In the genomic region with DNA sequence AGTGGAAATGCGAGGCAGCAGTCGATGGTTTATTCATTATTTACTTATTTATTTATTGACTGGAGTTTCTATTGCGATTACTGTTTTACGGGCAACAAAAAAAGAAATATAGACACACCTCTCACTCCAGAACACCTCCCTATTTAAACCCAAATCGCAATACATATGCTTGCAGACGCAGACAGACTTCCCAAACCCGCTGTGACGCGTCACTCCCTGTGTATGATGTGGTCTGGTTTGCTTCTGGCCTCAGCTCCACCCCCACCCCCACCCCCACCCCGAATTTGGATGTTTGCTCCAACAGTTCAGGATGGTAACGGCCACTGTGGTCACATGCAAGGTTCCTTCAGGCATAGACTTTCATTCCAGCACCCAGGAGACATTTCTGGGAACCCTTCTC, we compare ENCODE assay signal across 23 mouse cellular contexts. TPM values are rescaled to one million over a fixed set of nuclear protein-coding genes. Genes with fewer than 3 reads are reported as not detected.
DNase-seq lines count a peak whose midpoint lies in the region; ATAC-seq and TF ChIP-seq lines count a peak whose summit lies in the region.
"Had no signal": no experiment of that assay in that cellular context is flagged by ENCODE, and none has a peak within 500 bp of the region (broad histone marks: within the 10 kb centered on the region; RNA-seq: fewer than 3 reads in every experiment).

No protein-coding gene starts in this region.

- no peak for ATAC-seq in forebrain, embryonic 14.5 days
- ATAC-seq in midbrain, embryonic 13.5 days, result no peak
- ATAC-seq in CD4-positive, CD25-positive, alpha-beta regulatory T cell, adult 4 months, result peak; percentile 61
- no peak for ATAC-seq in midbrain, postnatal 0 days (ENCODE audit: low FRiP score)

- no peak overlapping the region for H3K4me2 ChIP-seq in forebrain, embryonic 14.5 days (ENCODE audit: low read length)
- no peak overlapping the region for H3K4me2 ChIP-seq in midbrain, embryonic 13.5 days (replicated peaks)
- H3K4me2 ChIP-seq in midbrain, postnatal 0 days (ENCODE audit: low read depth, low read length, poor library complexity, severe bottlenecking), result no peak overlapping the region
- H3K4me2 ChIP-seq: embryonic facial prominence, embryonic 13.5 days had no signal

- H3K9me3 ChIP-seq in forebrain, embryonic 10.5 days, result no peaks in the 10 kb centered on the region
- no peaks in the 10 kb centered on the region for H3K9me3 ChIP-seq in forebrain, embryonic 14.5 days (replicated peaks; ENCODE audit: control insufficient read depth, low read length)
- H3K9me3 ChIP-seq in midbrain, embryonic 13.5 days, result no peaks in the 10 kb centered on the region
- H3K9me3 ChIP-seq in midbrain, embryonic 10.5 days (replicated peaks), result no peaks in the 10 kb centered on the region
- no peaks in the 10 kb centered on the region for H3K9me3 ChIP-seq in midbrain, postnatal 0 days (ENCODE audit: low read length)
- H3K9me3 ChIP-seq: embryonic facial prominence, embryonic 13.5 days had no signal

- H3K27ac ChIP-seq in forebrain, embryonic 10.5 days, result peak overlapping the region; percentile 26; the same call in 1 of the 2 replicates
- no peak overlapping the region for H3K27ac ChIP-seq in forebrain, embryonic 14.5 days (ENCODE audit: low read depth, low read length)
- H3K27ac ChIP-seq in midbrain, embryonic 13.5 days, result peak overlapping the region; percentile 74
- H3K27ac ChIP-seq in midbrain, embryonic 10.5 days (replicated peaks), result no peak overlapping the region
- H3K27ac ChIP-seq in midbrain, postnatal 0 days (ENCODE audit: low read depth, low read length), result no peak overlapping the region; the same call in 1 of the 2 replicates
- H3K27ac ChIP-seq: embryonic facial prominence, embryonic 13.5 days had no signal

- DNase-seq in forebrain, embryonic 10.5 days (ENCODE audit: extremely low spot score, low spot score), result no peak
- no peak for DNase-seq in forebrain, embryonic 14.5 days (ENCODE audit: low spot score)
- no peak for DNase-seq in midbrain, embryonic 10.5 days (ENCODE audit: low spot score)
- no peak for DNase-seq in midbrain, postnatal 0 days (ENCODE audit: low spot score)
- no peak for DNase-seq in kidney, adult 8-10 months
- no peak for DNase-seq in spleen, postnatal 14 days (ENCODE audit: low spot score in 2 of 2)
- DNase-seq: adrenal gland, postnatal 25 days; cerebellum, adult 11-12 months; cerebellum, postnatal 14 days; gastrocnemius, postnatal 10 days; heart, adult 18-20 months; heart, postnatal 36 days; kidney, adult 9 months; kidney, postnatal 25 days; liver; lung, adult 18-20 months; retina, postnatal 1 day; right cerebral cortex, postnatal 4 days had no signal

- H3K27me3 ChIP-seq in forebrain, embryonic 10.5 days (ENCODE audit: poor library complexity, severe bottlenecking), result peaks cover 55% of the 10 kb centered on the region
- H3K27me3 ChIP-seq in forebrain, embryonic 14.5 days (replicated peaks; ENCODE audit: control insufficient read depth, insufficient read depth, low read length), result no peaks in the 10 kb centered on the region
- no peaks in the 10 kb centered on the region for H3K27me3 ChIP-seq in midbrain, embryonic 13.5 days
- H3K27me3 ChIP-seq in midbrain, embryonic 10.5 days (ENCODE audit: low read depth, poor library complexity, severe bottlenecking), result 0 out of 2 replicates have a peak, but pooled peaks cover 19% of the 10 kb centered on the region
- no peaks in the 10 kb centered on the region for H3K27me3 ChIP-seq in midbrain, postnatal 0 days (ENCODE audit: insufficient read depth, low read length)
- H3K27me3 ChIP-seq: embryonic facial prominence, embryonic 13.5 days had no signal

- H3K4me1 ChIP-seq in forebrain, embryonic 10.5 days, result peaks cover 45% of the 10 kb centered on the region
- peaks cover 11% of the 10 kb centered on the region; the same call in 1 of the 2 replicates for H3K4me1 ChIP-seq in forebrain, embryonic 14.5 days (ENCODE audit: control insufficient read depth, insufficient read depth, low read length)
- H3K4me1 ChIP-seq in midbrain, embryonic 13.5 days (replicated peaks), result peaks cover 27% of the 10 kb centered on the region
- peaks cover 24% of the 10 kb centered on the region for H3K4me1 ChIP-seq in midbrain, embryonic 10.5 days
- 0 out of 2 replicates have a peak, but pooled peaks cover 4% of the 10 kb centered on the region for H3K4me1 ChIP-seq in midbrain, postnatal 0 days (ENCODE audit: insufficient read depth, low read length)
- H3K4me1 ChIP-seq: megakaryocyte, embryonic 14.5 days had no signal

- H3K9ac ChIP-seq in forebrain, embryonic 14.5 days (ENCODE audit: low read length), result no peak overlapping the region
- no peak overlapping the region for H3K9ac ChIP-seq in midbrain, embryonic 13.5 days (replicated peaks)
- H3K9ac ChIP-seq in midbrain, postnatal 0 days (replicated peaks; ENCODE audit: low read length, poor library complexity, severe bottlenecking), result 0 out of 2 replicates have a peak overlapping the region, but pooled peaks have one; percentile 36
- H3K9ac ChIP-seq: embryonic facial prominence, embryonic 13.5 days had no signal

- no peak for TF ChIP-seq CTCF in midbrain, postnatal 0 days (IDR thresholded peaks at IDR 0.05)

- H3K36me3 ChIP-seq in forebrain, embryonic 10.5 days (replicated peaks), result no peaks in the 10 kb centered on the region
- H3K36me3 ChIP-seq in forebrain, embryonic 14.5 days (ENCODE audit: control insufficient read depth, insufficient read depth, low read length), result no peaks in the 10 kb centered on the region
- H3K36me3 ChIP-seq in midbrain, embryonic 13.5 days, result no peaks in the 10 kb centered on the region
- no peaks in the 10 kb centered on the region for H3K36me3 ChIP-seq in midbrain, embryonic 10.5 days
- H3K36me3 ChIP-seq in midbrain, postnatal 0 days (ENCODE audit: insufficient read depth, low read length), result no peaks in the 10 kb centered on the region
- H3K36me3 ChIP-seq: embryonic facial prominence, embryonic 13.5 days had no signal

- H3K4me3 ChIP-seq in forebrain, embryonic 10.5 days, result no peak overlapping the region
- no peak overlapping the region for H3K4me3 ChIP-seq in forebrain, embryonic 14.5 days (ENCODE audit: low read depth, low read length)
- H3K4me3 ChIP-seq in midbrain, embryonic 13.5 days (replicated peaks), result no peak overlapping the region
- H3K4me3 ChIP-seq in midbrain, embryonic 10.5 days, result no peak overlapping the region
- no peak overlapping the region for H3K4me3 ChIP-seq in midbrain, postnatal 0 days (ENCODE audit: low read depth, low read length)
- H3K4me3 ChIP-seq: embryonic facial prominence, embryonic 13.5 days; megakaryocyte, embryonic 14.5 days; myocyte had no signal

- WGBS in forebrain, embryonic 10.5 days, result 68% methylated on average over 11 of the region's 11 CpGs
- 61% methylated on average over 11 of the region's 11 CpGs for WGBS in forebrain, embryonic 14.5 days
- 61% methylated on average over 11 of the region's 11 CpGs for WGBS in midbrain, embryonic 13.5 days
- 74% methylated on average over 11 of the region's 11 CpGs for WGBS in midbrain, embryonic 10.5 days
- WGBS in midbrain, postnatal 0 days, result 48% methylated on average over 11 of the region's 11 CpGs

RNA-seq across cellular contexts. Expression of a gene that starts 15.3 kb away (rescaled TPM):
- polyA plus RNA-seq in forebrain, embryonic 10.5 days (2016; fragmentation: Nextera tagmentation; extraction: Ambion mirVana), result 11.3 and 12.0 TPM in 2 replicates
- polyA plus RNA-seq in forebrain, embryonic 14.5 days (2014; fragmentation: Nextera tagmentation; extraction: Ambion mirVana), result 20.0 and 24.5 TPM in 2 replicates
- 30.3 and 31.7 TPM in 2 replicates for polyA plus RNA-seq in midbrain, embryonic 13.5 days (2015; fragmentation: Nextera tagmentation; extraction: Ambion mirVana)
- 9.4 and 12.4 TPM in 2 replicates for polyA plus RNA-seq in midbrain, embryonic 10.5 days (2016; fragmentation: Nextera tagmentation; extraction: Ambion mirVana)
- 10 to 100 TPM; 19.6 to 21.4 TPM for polyA plus RNA-seq in CD4-positive, CD25-positive, alpha-beta regulatory T cell, adult 4 months (2017; shearing (Covaris generic))
- total RNA-seq in midbrain, postnatal 0 days (2014; rRNA removed), result 78.4 and 79.8 TPM in 2 replicates
- 22.8 and 26.5 TPM in 2 replicates for polyA plus RNA-seq in midbrain, postnatal 0 days (2015; fragmentation: Nextera tagmentation; extraction: Ambion mirVana)

Comparison
In these comparisons a context has a peak if more than half of its experiments do, and no peak if none do; other contexts are left out.
1. H3K27ac ChIP-seq: peak in forebrain, embryonic 10.5 days (single experiment) and midbrain, embryonic 13.5 days (single experiment); none in forebrain, embryonic 14.5 days (single experiment), midbrain, embryonic 10.5 days (single experiment) and midbrain, postnatal 0 days (single experiment).